Mouse (Mus musculus): ENCODE measurements at regions not wholly inside any gene's neighbourhood (a gene's known extent, or its start where the extent isn't known, plus 50 kb on each side); places are given as distances from the start of the nearest gene placed in this dataset.

DNA sequence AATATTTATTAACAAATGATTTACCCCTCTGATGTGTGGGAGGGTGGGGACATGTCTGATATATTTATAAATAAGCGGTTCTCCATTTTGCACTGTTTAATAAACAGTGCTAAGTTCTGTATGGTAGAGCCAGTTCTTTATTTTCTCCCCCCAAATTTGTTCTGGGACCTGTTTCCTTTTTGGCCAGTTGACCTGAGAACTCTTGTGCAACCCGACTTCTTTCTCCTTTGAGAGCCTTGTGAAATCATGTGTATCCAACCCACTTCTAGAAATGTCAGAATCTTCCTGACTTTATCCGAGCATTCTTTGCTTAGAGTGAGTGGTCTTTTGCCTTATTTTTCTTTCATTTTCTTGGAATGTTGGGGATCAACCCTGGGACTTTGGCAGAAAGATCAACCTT, 102.6 kb upstream of the Tgfbr2 start:
- TF ChIP-seq CTCF (IDR thresholded peaks at IDR 0.05; ENCODE audit: insufficient read depth, low read length) (no peak), POLR2A (IDR thresholded peaks at IDR 0.05; ENCODE audit: borderline replicate concordance, extremely low read depth, low read depth, low read length) (no peak)

All from lung, adult 2 months (tissue).